Mouse (Mus musculus): ENCODE measurements around the gene Gcc1. TPM values are rescaled to one million over a fixed set of nuclear protein-coding genes. Genes with fewer than 3 reads are reported as not detected.
A peak's percentile ranks its signal among the peaks of the same experiment; 100 is the strongest.

Gene Gcc1
- polyA plus RNA-seq, 1 experiment from 2014 or later, result 3.7 TPM

DNA sequence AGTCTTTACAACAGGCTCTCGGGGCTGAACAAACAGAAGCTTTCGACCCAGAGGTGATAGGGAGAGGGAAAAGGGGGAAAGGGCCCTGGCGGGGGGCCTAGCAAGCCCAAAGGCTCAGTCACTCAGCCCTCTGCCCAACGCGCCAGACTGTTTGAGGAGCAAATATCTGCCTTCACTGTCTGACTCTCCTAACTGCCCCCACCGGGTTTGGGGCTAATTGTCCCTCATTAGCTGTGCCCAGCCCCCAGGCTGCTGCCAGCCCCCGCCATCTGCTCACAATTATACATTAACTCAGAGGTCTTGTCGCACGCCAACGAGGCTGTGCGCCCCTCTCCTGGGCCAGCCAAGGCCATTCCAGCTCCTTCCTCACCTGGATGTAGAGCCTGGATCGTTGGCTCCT, 22.8 kb upstream of the Gcc1 start:
- Histone ChIP-seq H3K4me3 (ENCODE audit: low read depth, low read length) (no peak overlapping the region), H3K9me3 (replicated peaks; ENCODE audit: control insufficient read depth, low read length) (no peaks in the 10 kb centered on the region), H3K4me1 (ENCODE audit: control insufficient read depth, low read depth, low read length) (no peaks in the 10 kb centered on the region), H3K36me3 (ENCODE audit: control insufficient read depth, insufficient read depth) (no peaks in the 10 kb centered on the region), H3K9ac (ENCODE audit: low read depth, low read length) (no peak overlapping the region), H3K27me3 (ENCODE audit: control insufficient read depth, insufficient read depth, low read depth, low read length) (peaks cover 27% of the 10 kb centered on the region), H3K4me2 (ENCODE audit: low read depth, low read length) (no peak overlapping the region), H3K27ac (ENCODE audit: low read length) (no peak overlapping the region)
- ATAC-seq (ENCODE audit: low read depth), result no peak
- 3% methylated on average over 12 of the region's 12 CpGs for whole genome bisulfite sequencing (ENCODE audit: insufficient replicate concordance)

DNA sequence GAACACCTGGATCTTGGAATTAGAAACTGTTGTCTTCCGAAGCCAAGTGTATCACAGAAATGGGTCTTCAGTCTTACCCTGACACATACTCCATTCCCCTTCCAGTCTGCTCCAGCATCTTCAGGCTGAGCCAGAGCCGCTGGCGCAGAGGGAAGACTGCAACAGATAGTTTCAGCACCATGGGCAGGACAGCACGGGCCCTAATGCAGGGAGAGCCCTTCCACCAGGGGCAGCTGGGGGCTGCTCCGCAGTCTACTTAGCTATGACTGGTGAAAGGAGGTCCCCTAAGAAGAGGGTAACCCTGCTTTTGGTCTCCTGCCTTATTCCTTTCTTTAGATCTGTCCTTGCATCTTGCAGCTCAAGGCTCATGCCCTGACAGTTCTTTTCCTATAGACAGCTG, 22.3 kb upstream of the Gcc1 start:
- Histone ChIP-seq H3K36me3 (ENCODE audit: control insufficient read depth, insufficient read depth) (no peaks in the 10 kb centered on the region), H3K9me3 (replicated peaks; ENCODE audit: control insufficient read depth, low read length) (no peaks in the 10 kb centered on the region), H3K4me2 (ENCODE audit: low read depth, low read length) (no peak overlapping the region), H3K27ac (ENCODE audit: low read length) (no peak overlapping the region), H3K4me3 (ENCODE audit: low read depth, low read length) (no peak overlapping the region), H3K9ac (ENCODE audit: low read depth, low read length) (no peak overlapping the region), H3K27me3 (ENCODE audit: control insufficient read depth, insufficient read depth, low read depth, low read length) (peaks cover 27% of the 10 kb centered on the region), H3K4me1 (ENCODE audit: control insufficient read depth, low read depth, low read length) (no peaks in the 10 kb centered on the region)
- 10% methylated on average over 5 of the region's 5 CpGs for WGBS (ENCODE audit: insufficient replicate concordance)
- no peak for ATAC-seq (ENCODE audit: low read depth)

- no peak within 1 kb of the TSS for H3K27ac ChIP-seq (ENCODE audit: low read length)
- no peak within 1 kb of the TSS for H3K9ac ChIP-seq (ENCODE audit: low read depth, low read length)
- H3K4me3 ChIP-seq (ENCODE audit: low read depth, low read length), result no peak within 1 kb of the TSS
- whole genome bisulfite sequencing (ENCODE audit: insufficient replicate concordance), result 71% methylated on average over 2 of the region's 2 CpGs
- no peak within 1 kb of the TSS for H3K4me2 ChIP-seq (ENCODE audit: low read depth, low read length)
- peaks cover 27% of the 10 kb centered on the region for H3K27me3 ChIP-seq (ENCODE audit: control insufficient read depth, insufficient read depth, low read depth, low read length)
- no peaks in the 10 kb centered on the region for H3K36me3 ChIP-seq (ENCODE audit: control insufficient read depth, insufficient read depth)
- no peaks in the 10 kb centered on the region for H3K4me1 ChIP-seq (ENCODE audit: control insufficient read depth, low read depth, low read length)
- no peaks in the 10 kb centered on the region for H3K9me3 ChIP-seq (replicated peaks; ENCODE audit: control insufficient read depth, low read length)
- ATAC-seq (ENCODE audit: low read depth), result no peak
Measured at GRCm38 (mm10) chr6:28449253-28449652, 21.1 kb upstream of the Gcc1 start, which contains the start of gene Pax4. TSS of gene Pax4 (minus strand) at chr6:28449353.

DNA sequence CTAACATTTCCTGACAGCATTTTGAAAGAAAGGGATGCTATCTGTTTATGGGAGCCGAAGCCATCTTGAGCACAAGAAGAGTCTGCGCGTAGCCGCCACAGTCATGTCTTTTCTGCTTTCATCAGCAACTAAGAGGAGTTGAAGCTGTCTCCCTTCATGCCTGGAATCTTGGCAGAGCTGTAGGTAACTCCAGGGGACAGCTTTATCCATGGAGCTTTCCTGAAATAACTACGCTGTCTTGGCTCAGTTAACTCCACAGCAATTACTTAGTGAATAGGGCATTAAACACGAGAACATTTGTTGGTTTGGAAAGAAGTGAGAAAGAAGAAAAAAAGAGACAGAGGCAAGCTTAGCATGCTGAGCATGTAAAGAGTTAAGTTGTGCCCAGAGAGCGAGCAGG, 19.7 kb upstream of the Gcc1 start:
- peaks cover 27% of the 10 kb centered on the region for H3K27me3 ChIP-seq (ENCODE audit: control insufficient read depth, insufficient read depth, low read depth, low read length)
- no peak overlapping the region for H3K9ac ChIP-seq (ENCODE audit: low read depth, low read length)
- no peaks in the 10 kb centered on the region for H3K9me3 ChIP-seq (replicated peaks; ENCODE audit: control insufficient read depth, low read length)
- no peaks in the 10 kb centered on the region for H3K4me1 ChIP-seq (ENCODE audit: control insufficient read depth, low read depth, low read length)
- H3K4me2 ChIP-seq (ENCODE audit: low read depth, low read length), result no peak overlapping the region
- H3K27ac ChIP-seq (ENCODE audit: low read length), result no peak overlapping the region
- no peak overlapping the region for H3K4me3 ChIP-seq (ENCODE audit: low read depth, low read length)
- no peaks in the 10 kb centered on the region for H3K36me3 ChIP-seq (ENCODE audit: control insufficient read depth, insufficient read depth)
- 72% methylated on average over 7 of the region's 7 CpGs for WGBS (ENCODE audit: insufficient replicate concordance)
- no peak for ATAC-seq (ENCODE audit: low read depth)

- 42% methylated on average over 6 of the region's 6 CpGs for WGBS (ENCODE audit: insufficient replicate concordance)
- peak overlapping the region; percentile 40; the same call in 1 of the 2 replicates for H3K4me2 ChIP-seq (ENCODE audit: low read depth, low read length)
- no peak overlapping the region for H3K27ac ChIP-seq (ENCODE audit: low read length)
- peaks cover 9% of the 10 kb centered on the region for H3K4me1 ChIP-seq (ENCODE audit: control insufficient read depth, low read depth, low read length)
- no peak overlapping the region for H3K9ac ChIP-seq (ENCODE audit: low read depth, low read length)
- H3K36me3 ChIP-seq (ENCODE audit: control insufficient read depth, insufficient read depth), result peaks cover 8% of the 10 kb centered on the region
- peak overlapping the region; percentile 33; the same call in 1 of the 2 replicates for H3K4me3 ChIP-seq (ENCODE audit: low read depth, low read length)
- no peaks in the 10 kb centered on the region for H3K27me3 ChIP-seq (ENCODE audit: control insufficient read depth, insufficient read depth, low read depth, low read length)
- no peaks in the 10 kb centered on the region for H3K9me3 ChIP-seq (replicated peaks; ENCODE audit: control insufficient read depth, low read length)
- ATAC-seq (ENCODE audit: low read depth), result peak; percentile 66
Measured at GRCm38 (mm10) chr6:28431538-28431855, 3.3 kb upstream of the Gcc1 start.

DNA sequence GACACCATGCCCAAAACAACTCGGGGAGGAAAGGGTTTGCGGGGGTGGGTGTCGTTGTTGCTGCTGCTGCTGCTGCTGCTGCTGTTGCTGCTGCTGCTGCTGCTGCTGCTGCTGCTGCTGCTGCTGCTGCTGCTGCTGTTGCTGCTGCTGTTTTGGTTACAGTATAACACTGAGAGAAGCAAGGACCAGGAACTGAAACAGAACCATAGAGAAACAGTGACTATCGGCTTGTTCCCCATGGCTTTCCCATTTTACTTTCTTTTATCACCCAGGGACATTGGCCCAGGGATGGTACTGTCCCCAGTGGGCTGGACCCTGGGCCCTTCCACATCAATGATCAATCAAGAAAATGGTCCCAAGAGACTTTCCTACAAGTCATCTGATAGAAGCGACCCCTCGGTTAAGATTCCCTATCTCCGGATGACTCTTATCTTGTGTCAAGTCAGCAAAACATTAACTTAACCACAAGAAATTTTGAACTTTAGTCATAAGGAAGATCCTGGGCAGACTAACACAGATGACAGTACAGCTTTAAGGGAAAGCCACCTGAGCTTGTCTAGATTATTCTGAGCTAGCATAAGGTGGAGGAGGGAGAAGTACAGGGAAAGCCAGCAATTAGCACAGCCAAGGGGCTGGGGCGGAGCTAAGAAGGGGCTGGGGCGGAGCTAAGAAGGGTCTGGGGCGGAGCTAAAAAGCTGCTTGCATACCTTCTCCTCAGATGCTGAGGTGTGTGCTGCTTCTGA, 2.8 kb upstream of the Gcc1 start:
- Histone ChIP-seq H3K9me3 (replicated peaks; ENCODE audit: control insufficient read depth, low read length) (no peaks in the 10 kb centered on the region), H3K27ac (ENCODE audit: low read length) (no peak overlapping the region), H3K27me3 (ENCODE audit: control insufficient read depth, insufficient read depth, low read depth, low read length) (no peaks in the 10 kb centered on the region), H3K9ac (ENCODE audit: low read depth, low read length) (no peak overlapping the region), H3K4me3 (ENCODE audit: low read depth, low read length) (peak overlapping the region; percentile 33; the same call in 1 of the 2 replicates), H3K4me2 (ENCODE audit: low read depth, low read length) (peak overlapping the region; percentile 40; the same call in 1 of the 2 replicates), H3K36me3 (ENCODE audit: control insufficient read depth, insufficient read depth) (peaks cover 13% of the 10 kb centered on the region), H3K4me1 (ENCODE audit: control insufficient read depth, low read depth, low read length) (peaks cover 12% of the 10 kb centered on the region)
- 58% methylated on average over 10 of the region's 10 CpGs for WGBS (ENCODE audit: insufficient replicate concordance)
- ATAC-seq (ENCODE audit: low read depth), result peak; percentile 76

DNA sequence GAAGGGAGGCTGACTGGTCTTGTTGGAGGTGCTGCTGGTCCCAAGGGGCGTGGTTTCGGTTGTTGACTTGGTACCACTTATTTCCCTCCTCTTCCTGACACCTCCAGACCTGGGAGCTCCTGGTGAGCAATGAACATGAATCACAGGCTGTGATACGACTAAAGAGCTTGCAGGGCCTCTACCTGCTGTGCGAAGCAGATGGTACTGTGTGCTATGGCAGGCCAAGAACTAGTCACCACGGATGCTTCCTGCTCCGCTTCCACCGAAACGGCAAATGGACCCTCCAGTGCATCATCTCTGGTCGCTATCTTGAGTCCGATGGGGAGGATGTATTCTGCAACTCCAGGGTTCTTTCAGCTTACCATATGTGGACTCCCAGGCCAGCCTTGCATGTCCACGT, 1.7 kb upstream of the Gcc1 start:
- H3K27me3 ChIP-seq (ENCODE audit: control insufficient read depth, insufficient read depth, low read depth, low read length), result no peaks in the 10 kb centered on the region
- 85% methylated on average over 11 of the region's 11 CpGs for WGBS (ENCODE audit: insufficient replicate concordance)
- H3K9me3 ChIP-seq (replicated peaks; ENCODE audit: control insufficient read depth, low read length), result no peaks in the 10 kb centered on the region
- H3K4me1 ChIP-seq (ENCODE audit: control insufficient read depth, low read depth, low read length), result peaks cover 20% of the 10 kb centered on the region
- no peak overlapping the region for H3K4me3 ChIP-seq (ENCODE audit: low read depth, low read length)
- H3K27ac ChIP-seq (ENCODE audit: low read length), result no peak overlapping the region
- H3K9ac ChIP-seq (ENCODE audit: low read depth, low read length), result no peak overlapping the region
- peaks cover 18% of the 10 kb centered on the region for H3K36me3 ChIP-seq (ENCODE audit: control insufficient read depth, insufficient read depth)
- H3K4me2 ChIP-seq (ENCODE audit: low read depth, low read length), result no peak overlapping the region
- no peak for ATAC-seq (ENCODE audit: low read depth)

DNA sequence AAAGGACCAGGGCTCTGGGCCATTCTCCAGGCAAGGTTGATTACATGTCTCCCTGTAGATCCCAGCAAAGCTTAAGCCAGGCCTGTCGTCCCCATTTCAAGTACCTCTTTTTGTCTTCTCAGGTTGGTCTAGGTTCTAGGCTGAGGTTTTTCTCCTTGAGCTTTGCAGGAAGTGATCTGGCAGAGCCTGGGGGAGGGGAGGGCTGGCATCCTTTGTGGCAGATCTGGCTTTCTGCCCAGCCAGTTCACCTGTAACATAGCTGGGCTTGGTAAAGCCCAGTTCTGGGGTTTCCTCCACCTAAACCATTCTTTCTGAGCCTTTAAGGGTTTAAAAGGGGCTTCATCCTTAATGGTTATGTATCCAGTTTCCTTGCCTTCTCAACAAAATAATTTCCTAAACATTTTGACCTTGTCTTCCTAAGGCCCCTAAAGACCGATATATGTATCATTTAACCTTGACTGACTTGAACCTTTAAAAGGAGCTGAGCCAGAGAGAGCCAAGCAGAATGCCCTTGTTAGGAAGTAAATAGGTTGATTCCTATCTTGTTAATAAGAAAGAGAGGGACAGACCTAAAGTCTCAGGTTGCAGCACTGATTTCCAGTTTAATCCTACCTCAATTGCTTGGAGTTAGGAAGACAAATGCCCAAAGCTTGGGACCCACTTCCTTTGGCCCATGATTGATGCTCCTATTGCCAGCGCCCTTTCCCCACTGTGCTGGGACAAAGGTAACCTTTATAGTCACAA, 922 bp downstream of the Gcc1 start, which contains the start of gene Fscn3:
Fscn3 (plus strand) TSS at position 694 of the 744 bp plus-strand sequence.
- peaks cover 34% of the 10 kb centered on the region for H3K4me1 ChIP-seq (ENCODE audit: control insufficient read depth, low read depth, low read length)
- H3K4me2 ChIP-seq (ENCODE audit: low read depth, low read length), result no peak within 1 kb of the TSS
- no peak for ATAC-seq (ENCODE audit: low read depth)
- peaks cover 18% of the 10 kb centered on the region for H3K36me3 ChIP-seq (ENCODE audit: control insufficient read depth, insufficient read depth)
- H3K9ac ChIP-seq (ENCODE audit: low read depth, low read length), result no peak within 1 kb of the TSS
- H3K9me3 ChIP-seq (replicated peaks; ENCODE audit: control insufficient read depth, low read length), result no peaks in the 10 kb centered on the region
- H3K27ac ChIP-seq (ENCODE audit: low read length), result 0 out of 2 replicates have a peak within 1 kb of the TSS, but pooled peaks have one; percentile 22
- no peak within 1 kb of the TSS for H3K4me3 ChIP-seq (ENCODE audit: low read depth, low read length)
- H3K27me3 ChIP-seq (ENCODE audit: control insufficient read depth, insufficient read depth, low read depth, low read length), result no peaks in the 10 kb centered on the region
- 65% methylated on average over 3 of the region's 3 CpGs for WGBS (ENCODE audit: insufficient replicate concordance)

DNA sequence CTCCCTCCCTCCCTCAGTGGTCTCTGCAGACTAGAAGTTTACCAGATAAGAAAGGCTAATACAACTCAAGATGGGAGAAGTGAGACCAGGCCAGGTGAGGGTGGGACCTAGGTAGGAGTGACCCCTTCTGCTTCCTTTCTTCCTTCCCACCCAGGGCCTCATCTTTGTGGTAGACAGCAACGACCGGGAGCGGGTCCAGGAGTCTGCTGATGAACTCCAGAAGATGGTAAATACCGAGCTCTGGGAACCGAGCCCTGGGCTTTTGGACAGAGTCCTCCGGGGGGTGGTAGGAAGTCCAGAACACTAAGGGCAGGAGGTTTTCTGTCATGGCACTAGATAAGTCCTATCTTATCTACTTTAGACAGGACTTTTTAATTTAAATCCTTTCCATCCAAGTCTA, 3.2 kb downstream of the Gcc1 start:
- H3K9ac ChIP-seq (ENCODE audit: low read depth, low read length), result peak overlapping the region; percentile 99
- no peaks in the 10 kb centered on the region for H3K27me3 ChIP-seq (ENCODE audit: control insufficient read depth, insufficient read depth, low read depth, low read length)
- WGBS (ENCODE audit: insufficient replicate concordance), result 49% methylated on average over 6 of the region's 6 CpGs
- ATAC-seq (ENCODE audit: low read depth), result no peak
- peaks cover 18% of the 10 kb centered on the region for H3K36me3 ChIP-seq (ENCODE audit: control insufficient read depth, insufficient read depth)
- peak overlapping the region; percentile 93 for H3K27ac ChIP-seq (ENCODE audit: low read length)
- H3K4me2 ChIP-seq (ENCODE audit: low read depth, low read length), result peak overlapping the region; percentile 60
- H3K4me3 ChIP-seq (ENCODE audit: low read depth, low read length), result peak overlapping the region; percentile 90
- H3K4me1 ChIP-seq (ENCODE audit: control insufficient read depth, low read depth, low read length), result peaks cover 44% of the 10 kb centered on the region
- H3K9me3 ChIP-seq (replicated peaks; ENCODE audit: control insufficient read depth, low read length), result no peaks in the 10 kb centered on the region

All from liver, embryonic 16.5 days (tissue).